Mouse (Mus musculus): ENCODE measurements around the gene Syne2.

DNA sequence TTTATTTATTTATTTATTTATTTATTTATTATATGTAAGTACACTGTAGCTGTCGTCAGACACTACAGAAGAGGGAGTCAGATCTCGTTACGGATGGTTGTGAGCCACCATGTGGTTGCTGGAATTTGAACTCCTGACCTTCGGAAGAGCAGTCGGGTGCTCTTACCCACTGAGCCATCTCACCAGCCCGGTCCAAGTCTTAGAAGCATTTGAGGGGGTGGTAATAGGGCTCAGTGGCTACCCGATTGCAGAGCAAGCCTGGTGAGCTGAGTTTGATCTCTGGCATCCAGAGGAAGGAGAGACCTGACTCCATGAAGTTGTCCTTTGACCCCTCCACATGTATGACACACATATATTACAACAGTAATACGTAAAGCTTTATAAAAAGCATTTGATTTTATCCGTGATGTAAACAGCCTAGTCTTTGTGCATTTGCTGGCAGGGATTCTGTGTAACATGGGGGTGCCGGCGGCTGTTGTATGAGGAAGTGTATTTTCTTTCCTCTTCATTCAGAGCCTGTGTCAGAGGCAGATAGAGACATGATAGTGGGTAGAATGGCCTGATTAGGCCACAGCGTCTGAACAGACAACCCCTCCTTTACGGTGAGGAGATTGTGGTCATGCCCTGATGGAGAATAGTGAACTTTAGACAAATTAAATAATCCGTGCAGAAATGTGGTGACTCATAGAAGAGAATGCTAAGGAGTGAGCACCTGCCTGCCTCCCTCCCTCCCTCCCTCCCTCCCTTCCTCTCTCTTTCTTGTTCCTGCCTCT, 38.3 kb downstream of the Syne2 start:
- no peak for TF ChIP-seq POLR2A (IDR thresholded peaks at IDR 0.05; ENCODE audit: insufficient read depth, low read length)
- no peak for TF ChIP-seq CTCF (IDR thresholded peaks at IDR 0.05; ENCODE audit: low read depth, low read length)

All from ES-Bruce4 (cell line).